Mouse (Mus musculus): ENCODE results near the gene Mex3a.

Mex3a gene

GRCm38 (mm10) chr3:88544955-88545591, 12.9 kb downstream of the Mex3a start:
- 80% methylated on average over 20 of the region's 20 CpGs for WGBS

- 80% methylated on average over 6 of the region's 6 CpGs for WGBS
Measured at GRCm38 (mm10) chr3:88546674-88547418, 14.7 kb downstream of the Mex3a start.

- WGBS = 70% methylated on average over 18 of the region's 18 CpGs
Measured at GRCm38 (mm10) chr3:88548180-88548917, 16.2 kb downstream of the Mex3a start, which contains the start of gene Rab25. Gene Rab25 (minus strand): TSS chr3:88548300.

- WGBS = 79% methylated on average over 4 of the region's 4 CpGs
Measured at GRCm38 (mm10) chr3:88551586-88551985, 19.4 kb downstream of the Mex3a start.

GRCm38 (mm10) chr3:88552082-88552645, 20.0 kb downstream of the Mex3a start:
- 16% methylated on average over 16 of the region's 16 CpGs for WGBS

- under 1% methylated on average over 48 of the region's 48 CpGs for WGBS
Measured at GRCm38 (mm10) chr3:88552676-88553524, 20.7 kb downstream of the Mex3a start, which contains the start of gene Lamtor2. Gene Lamtor2 (minus strand): TSS chr3:88553074.

- under 1% methylated on average over 36 of the region's 37 CpGs for WGBS
Measured at GRCm38 (mm10) chr3:88553525-88553879, 21.3 kb downstream of the Mex3a start, which contains the start of gene Ubqln4. Gene Ubqln4 (plus strand): TSS chr3:88553758.

- WGBS = under 1% methylated on average over 39 of the region's 41 CpGs
Measured at GRCm38 (mm10) chr3:88553880-88554586, 21.8 kb downstream of the Mex3a start.

- 93% methylated on average over 5 of the region's 5 CpGs for WGBS
Measured at GRCm38 (mm10) chr3:88555069-88555605, 22.9 kb downstream of the Mex3a start.

- 95% methylated on average over 6 of the region's 6 CpGs for WGBS
Measured at GRCm38 (mm10) chr3:88555731-88556130, 23.5 kb downstream of the Mex3a start.

GRCm38 (mm10) chr3:88556616-88557015, 24.4 kb downstream of the Mex3a start:
- 95% methylated on average over 8 of the region's 8 CpGs for WGBS

GRCm38 (mm10) chr3:88559596-88559995, 27.4 kb downstream of the Mex3a start:
- WGBS = 96% methylated on average over 9 of the region's 9 CpGs

- 55% methylated on average over 4 of the region's 4 CpGs for WGBS
Measured at GRCm38 (mm10) chr3:88561989-88562388, 29.8 kb downstream of the Mex3a start.

- WGBS = 66% methylated on average over 4 of the region's 4 CpGs
Measured at GRCm38 (mm10) chr3:88563442-88563841, 31.2 kb downstream of the Mex3a start.

- WGBS = 86% methylated on average over 7 of the region's 7 CpGs
Measured at GRCm38 (mm10) chr3:88563966-88564365, 31.8 kb downstream of the Mex3a start.

GRCm38 (mm10) chr3:88566116-88566515, 33.9 kb downstream of the Mex3a start:
- WGBS = 80% methylated on average over 3 of the region's 3 CpGs

- WGBS = 65% methylated on average over 4 of the region's 4 CpGs
Measured at GRCm38 (mm10) chr3:88566536-88567061, 34.4 kb downstream of the Mex3a start.

- WGBS = 83% methylated on average over 6 of the region's 6 CpGs
Measured at GRCm38 (mm10) chr3:88567892-88568291, 35.7 kb downstream of the Mex3a start.

GRCm38 (mm10) chr3:88568615-88569014, 36.4 kb downstream of the Mex3a start:
- 96% methylated on average over 2 of the region's 2 CpGs for WGBS

- 97% methylated on average over 2 of the region's 2 CpGs for WGBS
Measured at GRCm38 (mm10) chr3:88569093-88569492, 36.9 kb downstream of the Mex3a start.
